Mouse (Mus musculus) CD4-positive, CD25-positive, alpha-beta regulatory T cell (primary cell): ENCODE results near the gene Myof. TPM values are rescaled to one million over a fixed set of nuclear protein-coding genes. Genes with fewer than 3 reads are reported as not detected.

Experiments
- polyA plus RNA-seq: library from polyadenylated mRNA; unstranded; fragments of 100-300 nt; shearing (Covaris generic); gene quantifications from one replicate; pipeline ENCODE4 v1.2.1, GENCODE M21; 2017

Myof gene
- 0.30 TPM for polyA plus RNA-seq

GRCm38 (mm10) chr19:38043281-38043981 lies at the start of gene Myof:
Myof (minus strand) TSS chr19:38043577.

GRCm38 (mm10) chr19:38054720-38055192 lies 11.4 kb upstream of the Myof start, which contains the start of gene Cep55:
Cep55 (plus strand) TSS chr19:38055011.

Other genes with a start within 250 kb of the Myof start
- 2.0 TPM for gene Cep55, start 11.4 kb upstream of the Myof start, polyA plus RNA-seq
- gene Ffar4, start 53.5 kb upstream of the Myof start, polyA plus RNA-seq: 0.62 TPM
- gene Rbp4, start 81.7 kb upstream of the Myof start, polyA plus RNA-seq: not detected
- gene Pde6c, start 89.2 kb upstream of the Myof start, polyA plus RNA-seq: not detected
- 41.7 TPM for gene Fra10ac1, start 180.6 kb upstream of the Myof start, polyA plus RNA-seq
- gene Lgi1, start 221.0 kb upstream of the Myof start, polyA plus RNA-seq: 0.05 TPM